Mouse (Mus musculus): ENCODE measurements at regions not wholly inside any gene's neighbourhood (a gene's known extent, or its start where the extent isn't known, plus 50 kb on each side); places are given as distances from the start of the nearest gene placed in this dataset.

DNA sequence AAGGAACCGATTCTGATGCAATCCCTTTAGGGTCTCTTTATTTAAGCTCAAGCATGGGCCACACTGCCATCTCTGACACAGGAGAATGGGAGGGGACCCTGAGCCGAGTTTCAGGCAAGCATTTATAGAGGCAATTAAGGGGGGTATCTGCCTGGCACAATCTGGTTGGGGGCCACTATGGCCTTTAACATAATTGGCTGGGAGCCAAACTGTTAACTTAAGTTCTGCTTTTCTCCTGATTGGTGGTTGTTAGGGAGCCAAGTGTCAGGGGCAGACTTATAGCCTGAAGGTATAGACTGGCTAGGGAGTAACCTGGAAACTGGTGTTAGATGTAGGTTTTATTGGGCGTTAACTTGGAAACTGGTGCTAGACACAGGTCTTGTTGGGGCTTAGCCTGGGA is 454.9 kb downstream of the Ipmk start:
- no peaks in the 10 kb centered on the region for H3K4me1 ChIP-seq (replicated peaks; ENCODE audit: control insufficient read depth, insufficient read depth, low read length)
- no peaks in the 10 kb centered on the region for H3K9me3 ChIP-seq (ENCODE audit: control insufficient read depth, low read length)
- no peak overlapping the region for H3K27ac ChIP-seq (ENCODE audit: low read length)
- no peak overlapping the region for H3K4me2 ChIP-seq (ENCODE audit: low read length)
- no peak overlapping the region for H3K4me3 ChIP-seq (replicated peaks; ENCODE audit: low read length)
- H3K9ac ChIP-seq (replicated peaks; ENCODE audit: low read depth, low read length) = no peak overlapping the region
- WGBS = 65% methylated on average over 3 of the region's 3 CpGs
- no peak for ATAC-seq
- H3K36me3 ChIP-seq (ENCODE audit: control insufficient read depth, insufficient read depth) = no peaks in the 10 kb centered on the region
- H3K27me3 ChIP-seq (replicated peaks; ENCODE audit: control insufficient read depth, insufficient read depth, low read length) = no peaks in the 10 kb centered on the region

GRCm38 (mm10) chr10:71832633-71833032 is 485.1 kb downstream of the Ipmk start:
- Histone ChIP-seq H3K27ac (ENCODE audit: low read length) (no peak overlapping the region), H3K9ac (replicated peaks; ENCODE audit: low read depth, low read length) (no peak overlapping the region), H3K4me1 (replicated peaks; ENCODE audit: control insufficient read depth, insufficient read depth, low read length) (no peaks in the 10 kb centered on the region), H3K9me3 (ENCODE audit: control insufficient read depth, low read length) (no peaks in the 10 kb centered on the region), H3K27me3 (replicated peaks; ENCODE audit: control insufficient read depth, insufficient read depth, low read length) (no peaks in the 10 kb centered on the region), H3K36me3 (ENCODE audit: control insufficient read depth, insufficient read depth) (no peaks in the 10 kb centered on the region), H3K4me2 (ENCODE audit: low read length) (no peak overlapping the region), H3K4me3 (replicated peaks; ENCODE audit: low read length) (no peak overlapping the region)
- WGBS = 53% methylated on average over 2 of the region's 2 CpGs
- no peak for ATAC-seq

GRCm38 (mm10) chr10:71835018-71835417 is 487.5 kb downstream of the Ipmk start:
- WGBS = 73% methylated on average over 1 of the region's 1 CpGs
- Histone ChIP-seq H3K4me1 (replicated peaks; ENCODE audit: control insufficient read depth, insufficient read depth, low read length) (no peaks in the 10 kb centered on the region), H3K27me3 (replicated peaks; ENCODE audit: control insufficient read depth, insufficient read depth, low read length) (no peaks in the 10 kb centered on the region), H3K9ac (replicated peaks; ENCODE audit: low read depth, low read length) (no peak overlapping the region), H3K9me3 (ENCODE audit: control insufficient read depth, low read length) (no peaks in the 10 kb centered on the region), H3K27ac (ENCODE audit: low read length) (no peak overlapping the region), H3K4me3 (replicated peaks; ENCODE audit: low read length) (no peak overlapping the region), H3K4me2 (ENCODE audit: low read length) (no peak overlapping the region), H3K36me3 (ENCODE audit: control insufficient read depth, insufficient read depth) (no peaks in the 10 kb centered on the region)
- ATAC-seq = no peak

GRCm38 (mm10) chr10:71857089-71857488 is 509.5 kb downstream of the Ipmk start:
- Histone ChIP-seq H3K4me1 (replicated peaks; ENCODE audit: control insufficient read depth, insufficient read depth, low read length) (peaks cover 5% of the 10 kb centered on the region), H3K27ac (ENCODE audit: low read length) (no peak overlapping the region), H3K9ac (replicated peaks; ENCODE audit: low read depth, low read length) (no peak overlapping the region), H3K36me3 (ENCODE audit: control insufficient read depth, insufficient read depth) (no peaks in the 10 kb centered on the region), H3K4me3 (replicated peaks; ENCODE audit: low read length) (no peak overlapping the region), H3K9me3 (ENCODE audit: control insufficient read depth, low read length) (no peaks in the 10 kb centered on the region), H3K4me2 (ENCODE audit: low read length) (peak overlapping the region; percentile 30), H3K27me3 (replicated peaks; ENCODE audit: control insufficient read depth, insufficient read depth, low read length) (no peaks in the 10 kb centered on the region)
- 37% methylated on average over 4 of the region's 4 CpGs for WGBS
- no peak for ATAC-seq

DNA sequence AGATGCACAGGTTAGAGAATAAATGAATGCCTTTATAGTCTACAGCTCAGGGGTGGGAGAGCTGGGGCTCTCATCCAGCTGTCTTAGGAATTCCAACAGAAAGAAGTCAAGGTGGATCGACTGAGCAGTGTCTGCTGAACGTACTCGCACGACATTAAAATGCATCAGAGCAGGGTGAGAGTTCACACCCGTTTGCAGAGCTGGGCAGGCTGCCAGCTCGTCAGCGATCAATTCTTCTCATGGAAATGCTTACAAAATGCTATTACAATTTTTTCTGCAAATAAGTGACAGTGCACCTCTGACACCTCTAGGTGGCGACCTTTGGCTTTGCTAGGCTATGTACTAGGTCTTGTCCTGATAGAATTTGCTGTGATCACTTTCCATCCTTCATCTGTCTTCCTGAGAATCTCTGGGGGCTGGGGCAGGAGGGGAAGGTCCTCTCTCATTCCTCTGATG is 510.0 kb downstream of the Ipmk start:
- no peaks in the 10 kb centered on the region for H3K27me3 ChIP-seq (replicated peaks; ENCODE audit: control insufficient read depth, insufficient read depth, low read length)
- H3K9me3 ChIP-seq (ENCODE audit: control insufficient read depth, low read length) = no peaks in the 10 kb centered on the region
- H3K4me1 ChIP-seq (replicated peaks; ENCODE audit: control insufficient read depth, insufficient read depth, low read length) = peaks cover 5% of the 10 kb centered on the region
- no peak overlapping the region for H3K4me3 ChIP-seq (replicated peaks; ENCODE audit: low read length)
- peak overlapping the region; percentile 30 for H3K4me2 ChIP-seq (ENCODE audit: low read length)
- H3K27ac ChIP-seq (ENCODE audit: low read length) = no peak overlapping the region
- ATAC-seq = peak; percentile 96
- H3K36me3 ChIP-seq (ENCODE audit: control insufficient read depth, insufficient read depth) = no peaks in the 10 kb centered on the region
- WGBS = 4% methylated on average over 8 of the region's 8 CpGs
- no peak overlapping the region for H3K9ac ChIP-seq (replicated peaks; ENCODE audit: low read depth, low read length)

- H3K4me3 ChIP-seq (replicated peaks; ENCODE audit: low read length) = no peak overlapping the region
- no peaks in the 10 kb centered on the region for H3K9me3 ChIP-seq (ENCODE audit: control insufficient read depth, low read length)
- H3K9ac ChIP-seq (replicated peaks; ENCODE audit: low read depth, low read length) = no peak overlapping the region
- H3K4me1 ChIP-seq (replicated peaks; ENCODE audit: control insufficient read depth, insufficient read depth, low read length) = 0 out of 2 replicates have a peak, but pooled peaks cover 3% of the 10 kb centered on the region
- 54% methylated on average over 2 of the region's 2 CpGs for WGBS
- H3K27ac ChIP-seq (ENCODE audit: low read length) = no peak overlapping the region
- ATAC-seq = 0 out of 2 replicates have a peak, but pooled peaks have one; percentile 57
- no peaks in the 10 kb centered on the region for H3K36me3 ChIP-seq (ENCODE audit: control insufficient read depth, insufficient read depth)
- no peak overlapping the region for H3K4me2 ChIP-seq (ENCODE audit: low read length)
- no peaks in the 10 kb centered on the region for H3K27me3 ChIP-seq (replicated peaks; ENCODE audit: control insufficient read depth, insufficient read depth, low read length)
Observed at GRCm38 (mm10) chr10:71893726-71894125, 546.2 kb downstream of the Ipmk start.

DNA sequence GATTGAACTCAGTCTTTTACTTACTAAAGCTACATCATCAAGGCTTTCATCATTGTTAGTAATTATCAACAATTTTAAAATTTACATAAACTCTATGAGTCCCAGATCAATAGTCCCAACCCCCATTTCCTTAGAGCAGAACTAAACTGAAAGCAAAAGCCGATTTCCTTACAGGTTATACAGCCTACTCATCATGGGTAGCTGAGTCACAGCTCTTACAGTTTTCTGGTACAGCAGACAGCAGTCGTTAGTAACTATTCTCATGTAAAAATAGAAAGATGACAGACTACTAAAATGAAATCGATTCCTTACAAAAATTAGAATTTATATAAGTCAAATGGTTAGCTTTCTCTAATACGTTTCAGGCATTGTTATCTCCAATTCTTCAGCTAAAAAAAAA is 557.5 kb downstream of the Ipmk start:
- no peak overlapping the region for H3K4me2 ChIP-seq (ENCODE audit: low read length)
- H3K27me3 ChIP-seq (replicated peaks; ENCODE audit: control insufficient read depth, insufficient read depth, low read length) = no peaks in the 10 kb centered on the region
- no peak for ATAC-seq
- no peaks in the 10 kb centered on the region for H3K9me3 ChIP-seq (ENCODE audit: control insufficient read depth, low read length)
- no peak overlapping the region for H3K4me3 ChIP-seq (replicated peaks; ENCODE audit: low read length)
- no peak overlapping the region for H3K27ac ChIP-seq (ENCODE audit: low read length)
- H3K9ac ChIP-seq (replicated peaks; ENCODE audit: low read depth, low read length) = no peak overlapping the region
- WGBS = 76% methylated on average over 4 of the region's 4 CpGs
- H3K4me1 ChIP-seq (replicated peaks; ENCODE audit: control insufficient read depth, insufficient read depth, low read length) = no peaks in the 10 kb centered on the region
- H3K36me3 ChIP-seq (ENCODE audit: control insufficient read depth, insufficient read depth) = no peaks in the 10 kb centered on the region
